Mouse (Mus musculus) thymus, adult 2 months (tissue): ENCODE measurements around the gene Tigar. TPM values are rescaled to one million over a fixed set of nuclear protein-coding genes. Genes with fewer than 3 reads are reported as not detected.

Experiments
- DNase-seq: peaks from one replicate; pipeline ENCODE4 v3.0.0; 2021
- H3K27ac ChIP-seq: fragments of 200-500 bp; 2 replicates; pipeline ENCODE4 v1.5.1; 2012; ENCODE audit warnings: low read length, control low read depth; ENCODE audit not compliant: control insufficient read depth, insufficient read depth
- H3K27me3 ChIP-seq: fragments of 200-500 bp; 2 replicates; pipeline ENCODE4 v1.6.1; 2012; ENCODE audit warnings: mild to moderate bottlenecking, low read length, moderate library complexity, mixed read lengths; ENCODE audit not compliant: control insufficient read depth, insufficient read depth
- H3K36me3 ChIP-seq: fragments of 200-500 bp; 2 replicates; pipeline ENCODE4 v1.6.1; 2012; ENCODE audit warnings: mild to moderate bottlenecking, low read length, moderate library complexity; ENCODE audit not compliant: control insufficient read depth, insufficient read depth
- H3K4me1 ChIP-seq: fragments of 200-500 bp; replicated peaks from 2 replicates; pipeline ENCODE4 v1.6.1; 2012; ENCODE audit warnings: low read length; ENCODE audit not compliant: control insufficient read depth, insufficient read depth
- H3K4me3 ChIP-seq: fragments of 200-500 bp; 2 replicates; pipeline ENCODE4 v1.5.1; 2012; ENCODE audit warnings: mild to moderate bottlenecking, low read length, control low read depth, moderate library complexity; ENCODE audit not compliant: control insufficient read depth, insufficient read depth
- CTCF ChIP-seq: fragments of 200-500 bp; IDR thresholded peaks from 2 replicates; pipeline ENCODE4 v1.5.1; 2012; ENCODE audit warnings: mild to moderate bottlenecking, control low read depth, low read length, moderate library complexity, borderline replicate concordance; ENCODE audit not compliant: control insufficient read depth, poor library complexity, insufficient read depth; ENCODE audit errors: extremely low read depth
- POLR2A ChIP-seq: fragments of 200-500 bp; IDR thresholded peaks from 2 replicates; pipeline ENCODE4 v1.6.1; 2012; ENCODE audit warnings: mild to moderate bottlenecking, low read length, control low read depth, moderate library complexity; ENCODE audit not compliant: control insufficient read depth, poor library complexity, insufficient read depth; ENCODE audit errors: extremely low read depth
- WGBS: fragments of 180-500 bp; shearing (Covaris S2); methylation state at CpG from one replicate; pipeline ENCODE4 v1.1.7; 2018; 5-methylcytosine and 5-hydroxymethylcytosine counted together
- polyA plus RNA-seq: library from polyadenylated mRNA; depleted of rRNA; stranded (reverse); fragments of >200 nt; gene quantifications from 2 replicates; pipeline ENCODE4 v1.2.3, GENCODE M21; 2012

Tigar gene
- polyA plus RNA-seq, 1 experiment: 2.4 TPM

DNA sequence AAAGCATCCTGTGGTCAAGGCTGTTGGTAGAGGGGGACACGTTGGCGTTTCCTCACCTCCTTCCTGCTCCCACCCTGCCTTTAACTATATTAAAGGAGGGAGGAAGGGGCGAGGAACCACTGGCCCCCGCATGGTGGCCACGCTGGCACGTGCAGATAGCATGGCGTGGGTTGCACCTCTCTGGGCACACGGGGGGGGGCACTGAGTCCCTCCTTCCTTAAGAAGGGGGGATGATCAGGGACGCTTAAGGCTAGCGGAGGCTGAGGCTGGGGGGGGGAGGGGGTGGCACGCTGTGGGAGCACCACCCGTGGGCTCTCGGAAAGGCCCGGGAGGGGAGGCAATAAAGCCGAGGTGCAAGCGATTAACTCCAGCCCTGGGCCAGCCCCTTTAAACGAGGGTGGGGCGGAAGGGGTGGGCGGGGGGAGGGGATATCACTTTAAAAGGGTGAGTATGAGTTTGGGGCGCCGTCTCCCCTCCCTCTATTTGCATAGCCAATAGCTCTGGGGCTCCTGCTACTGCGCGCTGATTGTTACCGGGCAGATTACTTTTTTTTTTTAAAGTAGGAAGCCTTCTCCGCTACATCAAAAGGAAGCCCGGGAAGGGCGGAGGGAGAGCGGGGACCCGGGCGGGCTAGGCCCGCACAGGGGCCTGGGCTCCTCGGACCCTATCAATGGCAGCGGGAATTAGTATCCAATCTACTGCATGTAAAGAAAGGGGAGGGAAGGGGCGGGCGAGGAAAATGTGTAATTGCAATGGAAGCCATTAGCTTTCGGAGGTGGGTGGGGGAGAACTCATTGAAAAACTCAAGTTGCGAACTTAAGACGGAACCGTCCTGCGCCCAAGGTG lies 43.0 kb upstream of the Tigar start, which contains the start of gene Ccnd2:
TSS of gene Ccnd2 (minus strand) at position 88 of the 846 bp plus-strand sequence.
- under 1% methylated on average over 40 of the region's 40 CpGs for WGBS
- DNase-seq: peak; percentile 62
- Histone ChIP-seq H3K4me3 (peak within 1 kb of the TSS; percentile 52), H3K4me1 (peaks cover 48% of the 10 kb centered on the region), H3K27ac (peak within 1 kb of the TSS; percentile 66), H3K36me3 (no peaks in the 10 kb centered on the region), H3K27me3 (peaks cover 9% of the 10 kb centered on the region; the same call in 1 of the 2 replicates)
- no peak for TF ChIP-seq CTCF
- 0 out of 2 replicates have a peak, but pooled peaks have one; percentile 22 for TF ChIP-seq POLR2A

DNA sequence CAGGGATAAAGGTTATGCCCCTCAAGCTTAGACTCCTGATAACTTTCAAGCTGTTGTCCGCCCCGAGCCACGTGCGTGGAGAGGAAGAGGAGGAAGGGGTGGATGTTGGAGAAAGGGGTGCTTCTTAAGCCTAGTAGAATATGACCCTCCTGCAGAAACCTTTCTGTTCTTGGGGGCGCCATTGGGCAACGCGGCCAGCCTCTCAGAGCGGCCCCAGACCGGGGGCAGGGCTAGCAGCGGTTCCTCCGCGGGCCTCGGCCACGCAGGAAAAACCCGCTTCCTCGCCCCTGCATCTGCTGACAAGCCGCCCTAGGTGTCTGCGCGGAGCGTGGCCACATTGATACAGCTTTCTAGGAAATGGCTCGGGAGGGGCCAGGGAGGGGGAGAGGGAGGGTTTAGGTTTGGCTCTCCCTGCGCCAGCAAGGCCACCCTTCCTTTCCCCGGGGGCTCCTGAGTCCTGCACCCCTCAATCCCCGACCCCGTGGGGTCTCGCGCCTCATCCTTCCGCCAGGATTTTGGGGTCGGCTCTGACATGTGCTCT lies 42.3 kb upstream of the Tigar start:
- peaks cover 9% of the 10 kb centered on the region; the same call in 1 of the 2 replicates for H3K27me3 ChIP-seq
- WGBS: under 1% methylated on average over 29 of the region's 29 CpGs
- H3K27ac ChIP-seq: peak overlapping the region; percentile 66
- H3K4me1 ChIP-seq: peaks cover 48% of the 10 kb centered on the region
- TF ChIP-seq CTCF: no peak
- 0 out of 2 replicates have a peak, but pooled peaks have one; percentile 32 for TF ChIP-seq POLR2A
- DNase-seq: peak; percentile 55
- H3K36me3 ChIP-seq: no peaks in the 10 kb centered on the region
- H3K4me3 ChIP-seq: peak overlapping the region; percentile 26

DNA sequence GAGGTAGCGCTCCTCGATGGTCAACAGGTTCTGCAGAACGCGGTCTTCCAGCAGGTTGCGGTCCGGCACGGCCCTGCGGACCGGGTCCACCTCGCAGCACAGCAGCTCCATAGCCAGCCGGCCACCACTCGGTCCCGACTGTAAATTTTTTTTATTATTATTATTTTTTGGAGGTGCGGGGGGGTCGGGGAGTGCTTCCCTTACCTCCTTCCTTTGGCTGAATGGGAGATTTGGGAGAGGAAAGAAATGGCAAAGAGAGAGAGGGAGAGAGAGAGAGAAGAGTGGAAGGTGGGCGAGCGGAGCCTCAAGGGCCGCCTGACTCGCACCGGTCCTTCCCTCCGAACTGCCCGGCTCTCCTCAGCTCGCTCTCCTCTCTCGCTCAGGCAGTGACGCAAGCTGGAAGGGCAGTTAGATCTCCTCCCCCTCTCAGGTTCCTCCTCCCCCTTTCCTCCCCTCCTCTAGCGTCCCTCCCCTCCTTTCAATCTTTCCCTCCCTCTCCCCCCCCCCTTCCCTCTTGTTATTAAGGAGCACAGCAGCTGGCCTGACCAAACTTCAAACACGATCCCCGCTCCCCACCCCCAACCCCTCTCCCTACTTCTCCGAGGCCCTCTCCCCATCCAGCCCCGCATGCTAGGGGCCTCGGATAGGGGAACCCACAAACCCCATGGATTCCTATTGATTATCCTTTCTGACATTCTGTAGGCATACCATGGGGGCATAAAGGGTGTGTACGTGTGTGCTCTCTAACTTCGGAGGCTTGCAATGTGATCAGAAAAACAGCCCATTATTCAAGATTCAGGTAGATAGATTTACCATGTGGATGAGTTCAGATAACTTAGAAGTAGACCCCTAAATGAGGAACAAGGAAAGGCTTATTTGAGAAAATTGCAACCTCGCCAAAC lies 41.6 kb upstream of the Tigar start:
- peak; percentile 52 for DNase-seq

DNA sequence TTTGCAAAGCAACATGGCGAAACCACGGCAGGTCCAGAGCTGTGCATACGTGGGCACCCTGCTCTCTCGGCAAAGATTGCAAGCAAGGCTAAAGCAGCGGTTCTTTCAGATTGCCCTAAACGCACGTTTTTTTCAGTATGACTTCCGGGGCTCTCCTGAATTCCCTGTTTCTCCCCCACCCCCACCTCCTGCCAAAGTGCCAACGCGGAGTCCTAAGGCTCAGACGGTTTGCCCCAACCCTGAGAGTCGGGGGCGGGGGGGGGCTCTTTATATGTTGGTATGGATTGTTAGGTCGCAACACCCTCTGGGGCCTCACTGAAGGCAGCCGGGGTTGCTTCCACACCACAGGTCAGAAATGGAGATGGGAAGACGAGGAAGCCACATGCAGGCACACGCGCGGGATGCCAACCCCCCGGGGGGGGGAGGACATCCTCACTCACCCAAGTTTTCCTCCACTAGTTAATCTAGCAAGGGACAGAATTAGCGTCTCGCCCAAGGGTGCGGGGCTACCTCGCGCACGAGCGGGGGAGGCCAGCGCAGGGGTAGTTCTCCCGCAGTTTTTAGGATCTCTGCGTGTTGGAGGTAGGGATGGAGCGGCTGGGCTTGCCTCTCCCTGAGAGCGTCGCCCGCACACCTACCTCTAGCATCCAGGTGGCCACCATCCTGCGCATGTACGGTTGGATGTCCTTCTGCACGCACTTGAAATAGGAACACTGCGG lies 40.7 kb upstream of the Tigar start:
- peaks cover 7% of the 10 kb centered on the region; the same call in 1 of the 2 replicates for H3K27me3 ChIP-seq
- TF ChIP-seq CTCF: no peak
- no peak for TF ChIP-seq POLR2A
- WGBS: under 1% methylated on average over 38 of the region's 38 CpGs
- peak overlapping the region; percentile 75 for H3K27ac ChIP-seq
- peak; percentile 20 for DNase-seq
- peaks cover 42% of the 10 kb centered on the region for H3K4me1 ChIP-seq
- H3K36me3 ChIP-seq: no peaks in the 10 kb centered on the region
- H3K4me3 ChIP-seq: peak overlapping the region; percentile 76

More for the DNA sequence above, 41.6 kb upstream of the Tigar start:
- H3K36me3 ChIP-seq: no peaks in the 10 kb centered on the region
- H3K4me3 ChIP-seq: peak overlapping the region; percentile 76
- peaks cover 48% of the 10 kb centered on the region for H3K4me1 ChIP-seq
- peak overlapping the region; percentile 58; the same call in 1 of the 2 replicates for H3K27ac ChIP-seq
- WGBS: under 1% methylated on average over 33 of the region's 34 CpGs
- H3K27me3 ChIP-seq: peaks cover 9% of the 10 kb centered on the region; the same call in 1 of the 2 replicates
- TF ChIP-seq POLR2A: no peak
- TF ChIP-seq CTCF: no peak

DNA sequence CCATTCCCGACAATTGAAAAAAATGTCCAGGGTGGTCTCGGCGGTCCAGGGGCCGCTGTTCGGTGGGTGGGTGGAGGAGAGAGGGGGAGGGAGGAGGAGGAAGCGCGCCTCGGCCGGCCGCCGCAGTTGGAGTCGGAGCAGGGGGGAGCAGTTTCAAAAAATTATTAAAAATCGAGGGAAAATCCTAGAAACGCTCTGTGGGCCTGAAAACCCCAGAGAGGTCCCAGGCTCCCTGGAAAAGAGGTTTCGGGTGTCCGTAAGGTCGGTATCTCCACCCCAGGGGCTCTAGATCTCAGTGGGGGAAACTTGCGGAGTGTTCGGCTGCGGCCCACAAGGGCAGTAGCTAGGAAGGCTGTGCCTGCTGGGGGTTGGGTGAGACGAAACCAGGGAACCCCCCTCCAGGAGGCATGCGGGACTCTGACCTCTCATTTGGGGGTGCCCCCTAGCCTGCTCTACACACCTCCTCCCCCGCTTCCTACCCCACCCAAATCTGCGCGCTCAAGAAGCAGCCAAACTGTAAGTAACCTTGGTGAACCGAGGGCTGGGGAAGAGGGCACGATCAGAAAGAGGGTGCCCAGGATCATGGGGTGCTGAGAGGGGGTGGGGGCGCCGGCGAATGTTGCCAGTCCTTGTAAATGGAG lies 40.1 kb upstream of the Tigar start:
- peak overlapping the region; percentile 75; the same call in 1 of the 2 replicates for H3K27ac ChIP-seq
- H3K4me3 ChIP-seq: peak overlapping the region; percentile 76
- no peaks in the 10 kb centered on the region for H3K36me3 ChIP-seq
- H3K4me1 ChIP-seq: peaks cover 40% of the 10 kb centered on the region
- no peak for TF ChIP-seq CTCF
- no peak for TF ChIP-seq POLR2A
- DNase-seq: peak; percentile 39
- under 1% methylated on average over 30 of the region's 30 CpGs for WGBS
- H3K27me3 ChIP-seq: peaks cover 7% of the 10 kb centered on the region; the same call in 1 of the 2 replicates
